Mouse (Mus musculus) v-Abl transformed pro-B cells (cell line): ENCODE data around the gene Rnf180.
"Not testable (repeated sequence)": the region's sequence is repeated elsewhere in the genome, so short reads cannot be mapped to it uniquely, and the experiment has no call there.

Experiments
- in situ Hi-C, 2 experiments: fragments of 400-800 bp; cut with MboI; formaldehyde crosslinking; loops; one replicate each; pipeline ENCODE4 v1.15.1; 2025; ENCODE audit not compliant: unreplicated experiment in 2 of 2

The Rnf180 gene

GRCm38 (mm10) chr13:105294715-105295114 is at the start of gene Rnf180:
Gene Rnf180 (minus strand): TSS chr13:105294815.
- in situ Hi-C loops: no loop called here

GRCm38 (mm10) chr13:105331199-105331968 is 36.8 kb upstream of the Rnf180 start:
- in situ Hi-C loops: no loop called here

GRCm38 (mm10) chr13:105326946-105327345 is 32.3 kb upstream of the Rnf180 start:
- in situ Hi-C loops: no loop called here

- in situ Hi-C loops: no loop called here
Measured at GRCm38 (mm10) chr13:105316926-105317325, 22.3 kb upstream of the Rnf180 start.

GRCm38 (mm10) chr13:105316009-105316408 is 21.4 kb upstream of the Rnf180 start:
- in situ Hi-C loops: no loop called here

- in situ Hi-C loops: no loop called here
Measured at GRCm38 (mm10) chr13:105312763-105313162, 18.1 kb upstream of the Rnf180 start.

- in situ Hi-C loops: not testable (repeated sequence)
Measured at GRCm38 (mm10) chr13:105310562-105310961, 15.9 kb upstream of the Rnf180 start.

GRCm38 (mm10) chr13:105305513-105305912 is 10.9 kb upstream of the Rnf180 start:
- in situ Hi-C loops: no loop called here

GRCm38 (mm10) chr13:105304054-105304453 is 9.4 kb upstream of the Rnf180 start:
- in situ Hi-C loops: no loop called here

GRCm38 (mm10) chr13:105300009-105300346 is 5.4 kb upstream of the Rnf180 start:
- in situ Hi-C loops: no loop called here

- in situ Hi-C loops: no loop called here
Measured at GRCm38 (mm10) chr13:105299162-105300008, 4.8 kb upstream of the Rnf180 start.

- in situ Hi-C loops: no loop called here
Measured at GRCm38 (mm10) chr13:105293781-105294667, 591 bp downstream of the Rnf180 start.

GRCm38 (mm10) chr13:105291816-105292215 is 2.8 kb downstream of the Rnf180 start:
- in situ Hi-C loops: no loop called here

GRCm38 (mm10) chr13:105290594-105290993 is 4.0 kb downstream of the Rnf180 start:
- in situ Hi-C loops: no loop called here

GRCm38 (mm10) chr13:105290021-105290420 is 4.6 kb downstream of the Rnf180 start:
- in situ Hi-C loops: no loop called here

GRCm38 (mm10) chr13:105279397-105280018 is 15.1 kb downstream of the Rnf180 start:
- in situ Hi-C loops: no loop called here

GRCm38 (mm10) chr13:105270394-105271094 is 24.1 kb downstream of the Rnf180 start:
- in situ Hi-C loops: loop anchor here in 1 of 2 experiments (5.0 to 25.0 kb wide), 2 partner anchors 1008 to 1647 kb away; no protein-coding TSS in a partner anchor

GRCm38 (mm10) chr13:105267464-105267863 is 27.2 kb downstream of the Rnf180 start:
- in situ Hi-C loops: loop anchor here (5.0 to 25.0 kb wide), 5 partner anchors 1005 to 1837 kb away; no protein-coding TSS in a partner anchor

GRCm38 (mm10) chr13:105266746-105267145 is 27.9 kb downstream of the Rnf180 start:
- in situ Hi-C loops: loop anchor here (5.0 to 25.0 kb wide), 5 partner anchors 1004 to 1838 kb away; no protein-coding TSS in a partner anchor
